Mouse (Mus musculus): ENCODE measurements around the gene Chil5. TPM values are rescaled to one million over a fixed set of nuclear protein-coding genes. Genes with fewer than 3 reads are reported as not detected.
A peak's percentile ranks its signal among the peaks of the same experiment; 100 is the strongest.
"Not testable (repeated sequence)": the region's sequence is repeated elsewhere in the genome, so short reads cannot be mapped to it uniquely, and the experiment has no call there.

The Chil5 gene
- not detected in 2 replicates for polyA plus RNA-seq (2011; ENCODE audit: insufficient read depth, insufficient read length, low read depth, missing spikeins)

DNA sequence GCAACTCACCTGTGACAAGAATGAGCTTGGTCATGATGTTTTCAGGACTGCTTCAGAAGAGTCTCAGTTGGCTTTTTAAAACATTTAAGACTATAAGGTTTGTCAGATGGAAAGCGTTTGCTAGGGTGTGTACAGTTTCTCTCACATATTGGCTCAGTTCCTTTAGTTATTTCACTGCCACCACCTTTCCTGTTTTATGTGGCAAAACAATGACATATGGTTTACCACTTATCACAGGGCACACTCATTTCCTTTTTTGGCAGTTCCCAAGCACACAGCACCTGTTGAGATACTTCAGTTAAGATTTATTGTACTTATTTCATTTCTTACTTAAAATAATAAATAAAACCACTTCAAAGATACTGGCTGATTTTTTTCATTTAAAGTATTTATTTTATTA lies at the start of gene Chil5:
Gene Chil5 (minus strand): TSS at position 34 of the 400 bp plus-strand sequence.
- Histone ChIP-seq H3K9ac (ENCODE audit: low read depth, poor library complexity, severe bottlenecking) (no peak within 1 kb of the TSS), H3K4me1 (ENCODE audit: control insufficient read depth, insufficient read depth, low read length) (no peaks in the 10 kb centered on the region), H3K9me3 (replicated peaks; ENCODE audit: control insufficient read depth, insufficient read depth, low read length, poor library complexity, severe bottlenecking) (no peaks in the 10 kb centered on the region), H3K4me3 (ENCODE audit: low read depth, low read length) (no peak within 1 kb of the TSS), H3K27ac (ENCODE audit: insufficient read depth, low read length) (no peak within 1 kb of the TSS), H3K27me3 (ENCODE audit: control insufficient read depth, insufficient read depth, low read length, poor library complexity, severe bottlenecking) (no peaks in the 10 kb centered on the region), H3K36me3 (ENCODE audit: control insufficient read depth, insufficient read depth, low read length, poor library complexity, severe bottlenecking) (no peaks in the 10 kb centered on the region)
- no peak for TF ChIP-seq POLR2A (IDR thresholded peaks at IDR 0.05; ENCODE audit: insufficient read depth, low read length)

DNA sequence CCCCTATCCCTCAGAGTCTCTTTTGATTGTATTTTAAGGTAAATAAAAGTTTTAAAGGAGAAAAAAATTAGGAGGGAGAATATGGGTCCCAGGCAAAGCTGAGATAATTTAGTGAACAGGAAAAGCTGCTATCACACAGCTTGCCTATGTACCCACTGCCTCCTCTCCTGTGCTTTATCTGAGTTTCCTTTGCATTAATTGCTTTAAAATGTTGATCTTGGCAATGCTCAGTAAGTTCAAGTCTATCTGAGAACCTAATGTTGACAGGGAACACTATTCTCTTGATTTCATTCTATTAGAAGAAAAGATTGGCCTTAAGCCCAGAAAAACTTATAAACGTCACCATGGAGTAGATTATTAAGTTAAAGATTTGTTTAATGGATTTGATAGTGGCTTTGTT lies 42.2 kb upstream of the Chil5 start:
- Histone ChIP-seq H3K27ac (ENCODE audit: insufficient read depth, low read length) (no peak overlapping the region), H3K9ac (ENCODE audit: low read depth, poor library complexity, severe bottlenecking) (no peak overlapping the region), H3K4me1 (ENCODE audit: control insufficient read depth, insufficient read depth, low read length) (no peaks in the 10 kb centered on the region), H3K27me3 (ENCODE audit: control insufficient read depth, insufficient read depth, low read length, poor library complexity, severe bottlenecking) (no peaks in the 10 kb centered on the region), H3K36me3 (ENCODE audit: control insufficient read depth, insufficient read depth, low read length, poor library complexity, severe bottlenecking) (no peaks in the 10 kb centered on the region), H3K9me3 (replicated peaks; ENCODE audit: control insufficient read depth, insufficient read depth, low read length, poor library complexity, severe bottlenecking) (no peaks in the 10 kb centered on the region), H3K4me3 (ENCODE audit: low read depth, low read length) (no peak overlapping the region)
- TF ChIP-seq EP300 (IDR thresholded peaks at IDR 0.05; ENCODE audit: insufficient read depth, low read depth, low read length) = no peak

DNA sequence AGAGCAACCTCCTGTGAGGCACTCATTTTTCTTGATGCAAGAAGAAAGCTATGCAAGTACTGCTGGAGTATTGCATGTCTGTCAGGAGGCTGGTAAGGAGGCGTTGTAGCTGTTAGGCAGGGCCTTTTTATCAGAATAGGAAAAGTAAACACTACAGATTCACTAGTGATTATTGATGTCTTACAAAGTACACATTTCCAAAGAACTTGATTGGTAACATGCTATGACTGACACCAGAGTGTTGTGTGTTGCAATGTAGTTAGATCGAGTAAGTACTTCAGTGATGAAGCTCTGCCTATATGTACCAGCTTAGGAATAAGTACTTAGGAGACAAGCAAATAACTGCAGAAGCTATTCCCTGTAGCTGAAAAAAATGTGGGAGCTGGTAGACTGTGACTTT lies 38.4 kb upstream of the Chil5 start:
- H3K9me3 ChIP-seq (replicated peaks; ENCODE audit: control insufficient read depth, insufficient read depth, low read length, poor library complexity, severe bottlenecking) = no peaks in the 10 kb centered on the region
- no peaks in the 10 kb centered on the region for H3K27me3 ChIP-seq (ENCODE audit: control insufficient read depth, insufficient read depth, low read length, poor library complexity, severe bottlenecking)
- H3K27ac ChIP-seq (ENCODE audit: insufficient read depth, low read length) = no peak overlapping the region
- no peak overlapping the region for H3K9ac ChIP-seq (ENCODE audit: low read depth, poor library complexity, severe bottlenecking)
- H3K4me3 ChIP-seq (ENCODE audit: low read depth, low read length) = no peak overlapping the region
- TF ChIP-seq EP300 (IDR thresholded peaks at IDR 0.05; ENCODE audit: insufficient read depth, low read depth, low read length) (no peak), POLR2A (IDR thresholded peaks at IDR 0.05; ENCODE audit: insufficient read depth, low read length) (no peak), CTCF (IDR thresholded peaks at IDR 0.05; ENCODE audit: low read depth, low read length) (no peak)
- H3K36me3 ChIP-seq (ENCODE audit: control insufficient read depth, insufficient read depth, low read length, poor library complexity, severe bottlenecking) = no peaks in the 10 kb centered on the region
- H3K4me1 ChIP-seq (ENCODE audit: control insufficient read depth, insufficient read depth, low read length) = no peaks in the 10 kb centered on the region

DNA sequence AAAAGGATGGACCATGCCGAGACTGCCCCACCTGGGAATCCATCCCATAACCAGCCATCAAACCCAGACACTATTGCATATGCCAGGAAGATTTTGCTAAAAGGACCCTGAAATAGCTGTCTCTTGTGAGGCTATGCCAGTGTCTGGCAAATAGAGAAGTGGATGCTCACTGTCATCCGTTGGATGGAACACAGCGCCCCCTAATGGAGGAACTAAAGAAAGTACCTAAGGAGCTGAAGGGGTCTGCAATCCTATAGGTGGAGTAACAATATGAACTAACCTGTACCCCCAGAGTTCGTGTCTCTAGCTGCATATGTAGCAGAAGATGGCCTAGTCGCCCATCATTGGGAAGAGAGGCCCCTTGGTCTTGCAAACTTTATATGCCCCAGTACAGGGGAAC lies 35.1 kb upstream of the Chil5 start:
- not testable (repeated sequence) for H3K27me3 ChIP-seq (ENCODE audit: control insufficient read depth, insufficient read depth, low read length, poor library complexity, severe bottlenecking)

DNA sequence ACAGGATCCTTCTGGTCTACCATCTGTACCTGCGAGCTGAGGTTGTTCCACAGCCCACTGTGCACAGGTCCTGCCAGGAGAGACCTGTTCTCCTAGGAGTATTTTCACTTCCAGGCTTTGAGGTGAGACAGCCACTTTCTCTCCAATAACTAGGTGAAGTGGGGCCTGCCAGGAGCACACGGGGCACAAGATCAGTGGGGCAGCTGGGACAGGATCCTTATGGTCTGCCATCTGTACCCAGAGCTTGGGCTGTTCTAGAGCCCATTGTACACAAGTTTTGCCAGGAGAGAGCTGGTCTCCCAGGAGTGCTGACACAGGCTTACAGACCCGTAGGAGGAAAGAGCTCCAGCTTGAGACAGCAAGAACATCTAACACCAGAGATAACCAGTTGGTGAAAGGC lies 25.4 kb upstream of the Chil5 start:
- no peaks in the 10 kb centered on the region for H3K9me3 ChIP-seq (replicated peaks; ENCODE audit: control insufficient read depth, insufficient read depth, low read length, poor library complexity, severe bottlenecking)
- H3K4me1 ChIP-seq (ENCODE audit: control insufficient read depth, insufficient read depth, low read length) = no peaks in the 10 kb centered on the region
- no peaks in the 10 kb centered on the region for H3K36me3 ChIP-seq (ENCODE audit: control insufficient read depth, insufficient read depth, low read length, poor library complexity, severe bottlenecking)
- H3K4me3 ChIP-seq (ENCODE audit: low read depth, low read length) = no peak overlapping the region
- H3K27me3 ChIP-seq (ENCODE audit: control insufficient read depth, insufficient read depth, low read length, poor library complexity, severe bottlenecking) = no peaks in the 10 kb centered on the region
- TF ChIP-seq CTCF (IDR thresholded peaks at IDR 0.05; ENCODE audit: low read depth, low read length) (no peak), EP300 (IDR thresholded peaks at IDR 0.05; ENCODE audit: insufficient read depth, low read depth, low read length) (no peak), POLR2A (IDR thresholded peaks at IDR 0.05; ENCODE audit: insufficient read depth, low read length) (no peak)
- no peak overlapping the region for H3K9ac ChIP-seq (ENCODE audit: low read depth, poor library complexity, severe bottlenecking)
- H3K27ac ChIP-seq (ENCODE audit: insufficient read depth, low read length) = no peak overlapping the region

More for the DNA sequence above, 35.1 kb upstream of the Chil5 start:
- not testable (repeated sequence) for H3K9ac ChIP-seq (ENCODE audit: low read depth, poor library complexity, severe bottlenecking); H3K36me3 ChIP-seq (ENCODE audit: control insufficient read depth, insufficient read depth, low read length, poor library complexity, severe bottlenecking); H3K27ac ChIP-seq (ENCODE audit: insufficient read depth, low read length); H3K4me3 ChIP-seq (ENCODE audit: low read depth, low read length); H3K4me1 ChIP-seq (ENCODE audit: control insufficient read depth, insufficient read depth, low read length); H3K9me3 ChIP-seq (replicated peaks; ENCODE audit: control insufficient read depth, insufficient read depth, low read length, poor library complexity, severe bottlenecking)

DNA sequence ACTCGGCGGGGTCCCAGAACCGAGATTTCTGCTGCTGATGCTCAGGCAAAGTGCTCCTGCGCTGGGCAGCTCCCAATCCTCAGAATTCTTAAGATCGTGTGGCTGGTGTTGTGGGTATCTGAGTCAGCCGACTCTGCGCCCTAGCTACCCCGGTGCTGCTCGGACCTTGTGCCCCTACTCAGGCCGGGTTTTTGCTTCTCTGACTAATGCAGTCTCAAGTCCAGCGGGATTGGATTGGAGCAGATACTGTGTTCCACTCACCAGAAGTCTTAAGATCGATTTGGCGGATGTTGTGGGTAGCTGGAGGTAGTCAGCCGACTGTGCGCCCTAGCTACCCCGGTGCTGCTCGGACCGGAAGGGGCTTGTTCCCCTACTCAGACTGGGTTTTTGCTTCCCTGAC lies 19.3 kb upstream of the Chil5 start:
- H3K27me3 ChIP-seq (ENCODE audit: control insufficient read depth, insufficient read depth, low read length, poor library complexity, severe bottlenecking) = no peaks in the 10 kb centered on the region
- TF ChIP-seq EP300 (IDR thresholded peaks at IDR 0.05; ENCODE audit: insufficient read depth, low read depth, low read length) (no peak), POLR2A (IDR thresholded peaks at IDR 0.05; ENCODE audit: insufficient read depth, low read length) (no peak), CTCF (IDR thresholded peaks at IDR 0.05; ENCODE audit: low read depth, low read length) (no peak)
- H3K36me3 ChIP-seq (ENCODE audit: control insufficient read depth, insufficient read depth, low read length, poor library complexity, severe bottlenecking) = no peaks in the 10 kb centered on the region
- H3K9ac ChIP-seq (ENCODE audit: low read depth, poor library complexity, severe bottlenecking) = peak overlapping the region; percentile 28; the same call in 1 of the 2 replicates
- no peak overlapping the region for H3K27ac ChIP-seq (ENCODE audit: insufficient read depth, low read length)
- H3K4me1 ChIP-seq (ENCODE audit: control insufficient read depth, insufficient read depth, low read length) = no peaks in the 10 kb centered on the region
- peak overlapping the region; percentile 67 for H3K4me3 ChIP-seq (ENCODE audit: low read depth, low read length)
- H3K9me3 ChIP-seq (replicated peaks; ENCODE audit: control insufficient read depth, insufficient read depth, low read length, poor library complexity, severe bottlenecking) = no peaks in the 10 kb centered on the region

DNA sequence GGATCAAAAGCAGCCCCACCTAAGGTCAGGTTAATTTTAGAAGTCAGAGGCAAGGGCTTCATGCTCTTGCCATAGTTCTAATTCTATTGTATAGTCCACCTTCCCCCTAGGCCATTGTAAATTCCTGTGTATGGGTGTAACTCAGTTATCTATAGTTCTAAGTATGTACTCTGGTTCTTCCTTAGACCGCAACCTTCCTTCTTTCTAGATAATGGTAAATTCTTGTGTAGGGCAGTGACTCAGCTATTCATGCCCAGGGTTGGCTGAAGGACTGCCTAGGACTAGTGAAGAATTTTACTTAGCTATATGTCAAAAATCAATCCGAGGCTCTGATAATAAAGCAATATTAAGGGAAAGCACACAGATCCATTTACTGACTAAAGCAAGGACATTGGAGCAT lies 7.7 kb upstream of the Chil5 start:
- no peak overlapping the region for H3K27ac ChIP-seq (ENCODE audit: insufficient read depth, low read length)
- TF ChIP-seq EP300 (IDR thresholded peaks at IDR 0.05; ENCODE audit: insufficient read depth, low read depth, low read length) (no peak), POLR2A (IDR thresholded peaks at IDR 0.05; ENCODE audit: insufficient read depth, low read length) (no peak), CTCF (IDR thresholded peaks at IDR 0.05; ENCODE audit: low read depth, low read length) (no peak)

More for the DNA sequence above, 7.7 kb upstream of the Chil5 start:
- Histone ChIP-seq H3K9ac (ENCODE audit: low read depth, poor library complexity, severe bottlenecking) (no peak overlapping the region), H3K4me3 (ENCODE audit: low read depth, low read length) (no peak overlapping the region), H3K9me3 (replicated peaks; ENCODE audit: control insufficient read depth, insufficient read depth, low read length, poor library complexity, severe bottlenecking) (no peaks in the 10 kb centered on the region), H3K36me3 (ENCODE audit: control insufficient read depth, insufficient read depth, low read length, poor library complexity, severe bottlenecking) (no peaks in the 10 kb centered on the region), H3K4me1 (ENCODE audit: control insufficient read depth, insufficient read depth, low read length) (no peaks in the 10 kb centered on the region), H3K27me3 (ENCODE audit: control insufficient read depth, insufficient read depth, low read length, poor library complexity, severe bottlenecking) (no peaks in the 10 kb centered on the region)
